Mouse (Mus musculus): ENCODE data around the gene Efna5. TPM values are rescaled to one million over a fixed set of nuclear protein-coding genes. Genes with fewer than 3 reads are reported as not detected.

The Efna5 gene
- polyA plus RNA-seq, 1 experiment from 2014 or later, result 24.5 TPM

GRCm38 (mm10) chr17:62603604-62604003, 277.5 kb downstream of the Efna5 start:
- 53% methylated on average over 5 of the region's 5 CpGs for WGBS
- no peak overlapping the region for H3K4me2 ChIP-seq
- no peak overlapping the region for H3K4me3 ChIP-seq
- no peaks in the 10 kb centered on the region for H3K36me3 ChIP-seq
- no peaks in the 10 kb centered on the region for H3K27me3 ChIP-seq (replicated peaks)
- no peak overlapping the region for H3K9ac ChIP-seq
- no peak for ATAC-seq (ENCODE audit: insufficient number of reproducible peaks, low FRiP score)
- no peak overlapping the region for H3K27ac ChIP-seq (ENCODE audit: poor library complexity, severe bottlenecking)
- no peaks in the 10 kb centered on the region for H3K4me1 ChIP-seq (replicated peaks)
- no peaks in the 10 kb centered on the region for H3K9me3 ChIP-seq (replicated peaks)

DNA sequence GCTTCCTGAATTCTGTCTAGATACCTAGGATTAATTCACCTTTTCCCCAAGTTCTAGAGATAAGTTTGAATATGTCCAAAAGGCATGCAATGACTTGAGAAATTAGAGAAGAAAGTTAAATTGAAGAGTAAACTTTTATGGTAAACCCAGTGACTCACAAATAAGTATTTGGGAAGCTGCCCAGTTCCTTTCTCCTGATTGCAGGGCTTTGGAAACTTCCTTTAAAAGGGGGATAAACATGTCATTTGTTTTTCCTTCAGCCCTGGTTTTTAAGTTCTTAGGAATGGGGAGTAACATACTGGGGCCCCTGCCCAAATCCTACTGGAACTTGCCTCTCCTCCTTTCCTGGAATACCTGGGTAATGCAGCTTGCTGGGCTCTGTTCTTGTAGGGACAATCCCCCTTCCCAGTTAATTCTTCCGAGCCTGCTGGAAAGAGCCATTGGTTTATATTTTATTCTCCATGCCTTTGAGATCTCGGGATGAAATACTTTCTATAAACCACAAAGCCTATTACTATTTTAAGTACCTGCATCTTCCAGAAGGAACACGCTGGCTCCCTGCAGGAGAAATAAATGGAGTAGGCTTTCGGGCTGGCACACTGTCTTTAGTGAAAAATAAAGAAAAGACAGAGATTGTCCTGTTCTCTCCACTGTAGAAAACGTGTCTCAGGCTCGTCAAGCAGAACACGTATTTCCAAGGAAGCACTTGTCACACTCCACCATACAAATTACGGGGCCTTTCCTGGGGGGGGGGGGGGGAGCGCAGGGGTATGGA, 282.2 kb downstream of the Efna5 start:
- no peaks in the 10 kb centered on the region for H3K36me3 ChIP-seq

GRCm38 (mm10) chr17:62592436-62593074, 288.6 kb downstream of the Efna5 start:
- WGBS, result 31% methylated on average over 5 of the region's 5 CpGs
- no peak for ATAC-seq (ENCODE audit: insufficient number of reproducible peaks, low FRiP score)
- Histone ChIP-seq H3K4me3 (no peak overlapping the region), H3K27ac (ENCODE audit: poor library complexity, severe bottlenecking) (no peak overlapping the region), H3K36me3 (no peaks in the 10 kb centered on the region), H3K4me2 (no peak overlapping the region), H3K9ac (no peak overlapping the region), H3K9me3 (replicated peaks) (peaks cover 5% of the 10 kb centered on the region; the same call in 1 of the 2 replicates), H3K4me1 (replicated peaks) (peaks cover 7% of the 10 kb centered on the region; the same call in 1 of the 2 replicates), H3K27me3 (replicated peaks) (no peaks in the 10 kb centered on the region)

More for the DNA sequence above, 282.2 kb downstream of the Efna5 start:
- H3K27ac ChIP-seq (ENCODE audit: poor library complexity, severe bottlenecking), result no peak overlapping the region
- no peak for ATAC-seq (ENCODE audit: insufficient number of reproducible peaks, low FRiP score)
- no peak overlapping the region for H3K9ac ChIP-seq
- 63% methylated on average over 9 of the region's 9 CpGs for WGBS
- H3K4me1 ChIP-seq (replicated peaks), result no peaks in the 10 kb centered on the region
- H3K27me3 ChIP-seq (replicated peaks), result no peaks in the 10 kb centered on the region
- H3K4me3 ChIP-seq, result no peak overlapping the region
- no peak overlapping the region for H3K4me2 ChIP-seq
- no peaks in the 10 kb centered on the region for H3K9me3 ChIP-seq (replicated peaks)

DNA sequence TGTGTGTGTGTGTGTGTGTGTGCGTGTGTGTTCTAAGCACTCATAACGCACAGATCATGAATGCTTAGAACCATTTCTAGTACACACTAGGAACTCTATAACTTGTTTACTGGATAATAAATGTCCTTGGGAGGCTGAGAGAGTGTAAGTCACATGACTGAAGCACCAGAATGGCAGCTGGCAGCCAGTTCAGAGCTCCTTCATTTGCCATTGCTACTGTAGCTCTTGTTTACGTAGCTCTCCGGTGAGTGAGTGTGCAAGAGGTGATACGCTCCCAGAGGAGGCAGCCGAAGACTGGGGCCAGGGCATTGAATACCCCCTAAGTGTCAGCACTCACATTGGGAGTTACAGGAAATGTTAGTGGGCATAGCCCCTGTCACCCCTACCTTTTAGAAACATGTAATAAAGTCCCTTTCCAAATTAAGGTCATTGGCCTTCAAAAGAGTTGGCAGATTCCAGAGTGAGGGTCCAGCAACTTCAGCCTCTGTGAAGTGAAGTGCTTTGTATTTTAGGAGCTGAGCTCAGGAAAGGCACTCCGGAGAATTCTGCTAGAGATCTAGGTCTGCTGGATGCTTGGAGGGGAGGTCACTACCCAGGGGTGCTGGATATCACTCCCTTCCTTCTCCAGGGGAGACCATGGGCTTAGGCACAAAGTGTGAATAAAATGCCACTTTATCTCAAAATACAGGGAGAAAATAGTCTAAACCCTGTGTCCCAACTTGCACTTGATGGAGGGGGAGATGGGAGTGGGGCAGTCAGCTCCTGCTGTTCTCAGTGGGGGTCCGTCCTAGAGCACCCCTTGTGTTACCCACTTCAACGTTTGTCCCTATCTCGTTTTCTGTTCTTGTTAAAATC, 289.3 kb downstream of the Efna5 start:
- 60% methylated on average over 10 of the region's 10 CpGs for WGBS

DNA sequence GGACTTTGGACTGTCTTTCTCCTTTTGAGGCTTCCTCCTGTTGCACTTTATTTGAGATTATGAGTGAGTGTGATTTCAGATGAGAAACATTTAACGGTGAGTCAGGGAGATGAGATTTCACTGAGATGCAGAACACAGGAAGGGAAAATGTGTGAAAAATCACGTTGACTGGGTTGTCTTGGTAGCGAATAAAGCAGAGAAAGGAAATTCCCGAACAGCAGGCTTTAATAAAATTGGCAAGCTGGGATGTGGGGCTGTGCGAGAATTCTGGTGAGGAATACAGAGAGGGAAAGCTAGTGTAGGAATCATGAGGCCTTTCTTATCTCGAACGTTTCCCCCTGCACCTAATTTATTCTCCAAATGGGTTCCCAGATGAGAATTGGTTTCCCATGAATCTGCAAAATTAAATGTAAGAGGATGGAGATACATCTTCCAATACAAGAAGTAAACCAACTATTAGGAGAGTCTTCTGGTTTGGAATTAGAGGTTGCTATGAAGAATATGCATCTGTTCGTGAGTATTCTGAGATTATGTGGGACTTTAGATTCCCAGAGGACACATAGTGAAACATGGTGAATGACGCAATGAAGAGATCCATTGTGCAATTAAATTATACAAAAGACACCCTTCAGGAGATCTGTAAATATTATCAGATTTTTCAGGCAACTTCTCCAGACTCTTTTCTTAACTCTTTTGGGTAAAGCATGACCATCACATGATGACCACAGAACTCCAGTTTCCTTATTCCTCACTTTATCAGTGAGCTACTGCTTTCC, 290.2 kb downstream of the Efna5 start:
- peaks cover 7% of the 10 kb centered on the region; the same call in 1 of the 2 replicates for H3K4me1 ChIP-seq (replicated peaks)
- 71% methylated on average over 9 of the region's 9 CpGs for WGBS
- no peak overlapping the region for H3K27ac ChIP-seq (ENCODE audit: poor library complexity, severe bottlenecking)

More for the DNA sequence above, 289.3 kb downstream of the Efna5 start:
- Histone ChIP-seq H3K27me3 (replicated peaks) (no peaks in the 10 kb centered on the region), H3K4me1 (replicated peaks) (peaks cover 7% of the 10 kb centered on the region; the same call in 1 of the 2 replicates), H3K9ac (no peak overlapping the region), H3K36me3 (no peaks in the 10 kb centered on the region), H3K9me3 (replicated peaks) (peaks cover 10% of the 10 kb centered on the region; the same call in 1 of the 2 replicates), H3K4me3 (no peak overlapping the region), H3K4me2 (no peak overlapping the region), H3K27ac (ENCODE audit: poor library complexity, severe bottlenecking) (no peak overlapping the region)
- no peak for ATAC-seq (ENCODE audit: insufficient number of reproducible peaks, low FRiP score)

GRCm38 (mm10) chr17:62580127-62580526, 301.0 kb downstream of the Efna5 start:
- H3K27me3 ChIP-seq (replicated peaks), result no peaks in the 10 kb centered on the region
- no peaks in the 10 kb centered on the region; the same call in 1 of the 2 replicates for H3K9me3 ChIP-seq (replicated peaks)
- no peak overlapping the region for H3K4me2 ChIP-seq
- no peak overlapping the region for H3K9ac ChIP-seq
- H3K4me1 ChIP-seq (replicated peaks), result no peaks in the 10 kb centered on the region
- no peak for ATAC-seq (ENCODE audit: insufficient number of reproducible peaks, low FRiP score)
- H3K36me3 ChIP-seq, result no peaks in the 10 kb centered on the region
- no peak overlapping the region for H3K27ac ChIP-seq (ENCODE audit: poor library complexity, severe bottlenecking)
- 63% methylated on average over 6 of the region's 6 CpGs for WGBS
- no peak overlapping the region for H3K4me3 ChIP-seq

More for the DNA sequence above, 290.2 kb downstream of the Efna5 start:
- Histone ChIP-seq H3K4me2 (no peak overlapping the region), H3K9me3 (replicated peaks) (peaks cover 10% of the 10 kb centered on the region; the same call in 1 of the 2 replicates), H3K9ac (no peak overlapping the region), H3K36me3 (no peaks in the 10 kb centered on the region), H3K4me3 (no peak overlapping the region), H3K27me3 (replicated peaks) (no peaks in the 10 kb centered on the region)
- ATAC-seq (ENCODE audit: insufficient number of reproducible peaks, low FRiP score), result no peak

- H3K36me3 ChIP-seq, result no peaks in the 10 kb centered on the region
- 92% methylated on average over 6 of the region's 6 CpGs for WGBS
- no peak overlapping the region for H3K27ac ChIP-seq (ENCODE audit: poor library complexity, severe bottlenecking)
- no peak overlapping the region for H3K4me2 ChIP-seq
- ATAC-seq (ENCODE audit: insufficient number of reproducible peaks, low FRiP score), result no peak
- H3K9me3 ChIP-seq (replicated peaks), result no peaks in the 10 kb centered on the region; the same call in 1 of the 2 replicates
- peaks cover 3% of the 10 kb centered on the region; the same call in 1 of the 2 replicates for H3K4me1 ChIP-seq (replicated peaks)
- H3K27me3 ChIP-seq (replicated peaks), result no peaks in the 10 kb centered on the region
- H3K4me3 ChIP-seq, result no peak overlapping the region
- no peak overlapping the region for H3K9ac ChIP-seq
Observed at GRCm38 (mm10) chr17:62579618-62580017, 301.5 kb downstream of the Efna5 start.

DNA sequence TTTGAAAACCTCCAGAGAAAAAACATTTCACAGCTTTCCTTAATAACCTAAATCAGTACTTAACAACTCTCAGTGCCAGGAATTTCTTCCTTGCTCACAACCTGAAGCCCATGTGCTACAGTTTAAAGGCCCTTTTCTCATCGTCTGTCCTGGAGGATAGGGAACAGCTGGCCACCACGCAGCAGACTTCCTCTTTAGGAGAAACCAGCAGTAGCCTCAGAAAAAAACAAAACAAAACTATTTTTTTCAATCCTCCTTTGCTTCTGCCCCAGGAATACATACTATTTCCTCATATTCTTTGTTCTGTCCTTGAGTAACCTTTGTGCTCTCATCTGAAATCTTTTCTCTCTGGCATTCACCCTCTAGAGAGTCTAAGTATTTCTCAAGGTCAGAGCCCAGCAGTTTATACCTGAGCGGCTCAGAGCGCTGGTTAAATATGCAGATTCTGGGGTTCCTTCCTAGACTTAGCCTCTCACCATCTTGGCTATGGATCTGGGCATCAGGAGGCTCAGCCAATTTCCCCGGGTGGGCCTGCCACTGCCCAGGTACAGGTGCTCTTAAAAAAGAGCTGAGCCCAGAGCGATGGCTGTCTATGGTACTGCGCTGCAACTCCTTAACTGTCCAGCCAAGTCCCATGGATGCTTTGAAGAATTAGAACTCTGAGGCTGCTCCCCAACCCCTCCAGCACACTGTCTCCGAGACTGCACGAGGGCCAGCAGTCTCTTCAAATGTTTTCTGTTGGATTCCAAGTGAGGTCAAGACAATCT, 306.4 kb downstream of the Efna5 start:
- Histone ChIP-seq H3K9ac (no peak overlapping the region), H3K4me1 (replicated peaks) (peaks cover 6% of the 10 kb centered on the region; the same call in 1 of the 2 replicates), H3K4me3 (no peak overlapping the region), H3K27ac (ENCODE audit: poor library complexity, severe bottlenecking) (no peak overlapping the region), H3K36me3 (no peaks in the 10 kb centered on the region), H3K9me3 (replicated peaks) (no peaks in the 10 kb centered on the region), H3K4me2 (no peak overlapping the region), H3K27me3 (replicated peaks) (no peaks in the 10 kb centered on the region)
- ATAC-seq (ENCODE audit: insufficient number of reproducible peaks, low FRiP score), result no peak
- WGBS, result 66% methylated on average over 9 of the region's 9 CpGs

GRCm38 (mm10) chr17:62570101-62570500, 311.0 kb downstream of the Efna5 start:
- Histone ChIP-seq H3K36me3 (no peaks in the 10 kb centered on the region), H3K9ac (no peak overlapping the region), H3K4me2 (no peak overlapping the region), H3K9me3 (replicated peaks) (no peaks in the 10 kb centered on the region), H3K4me3 (no peak overlapping the region), H3K27ac (ENCODE audit: poor library complexity, severe bottlenecking) (no peak overlapping the region), H3K27me3 (replicated peaks) (no peaks in the 10 kb centered on the region), H3K4me1 (replicated peaks) (peaks cover 10% of the 10 kb centered on the region)
- no peak for ATAC-seq (ENCODE audit: insufficient number of reproducible peaks, low FRiP score)
- 60% methylated on average over 1 of the region's 1 CpGs for WGBS

- WGBS, result 87% methylated on average over 4 of the region's 4 CpGs
- Histone ChIP-seq H3K4me2 (no peak overlapping the region), H3K27ac (ENCODE audit: poor library complexity, severe bottlenecking) (no peak overlapping the region), H3K9me3 (replicated peaks) (no peaks in the 10 kb centered on the region), H3K4me3 (no peak overlapping the region), H3K27me3 (replicated peaks) (no peaks in the 10 kb centered on the region), H3K36me3 (no peaks in the 10 kb centered on the region), H3K9ac (no peak overlapping the region), H3K4me1 (replicated peaks) (peaks cover 4% of the 10 kb centered on the region)
- no peak for ATAC-seq (ENCODE audit: insufficient number of reproducible peaks, low FRiP score)
Observed at GRCm38 (mm10) chr17:62568019-62568418, 313.1 kb downstream of the Efna5 start.

All from heart, embryonic 12.5 days (tissue).